Mouse (Mus musculus): ENCODE measurements around the gene Mroh2a.
"Not testable (repeated sequence)": the region's sequence is repeated elsewhere in the genome, so short reads cannot be mapped to it uniquely, and the experiment has no call there.

Gene Mroh2a

GRCm38 (mm10) chr1:88219054-88219453 lies 7.7 kb upstream of the Mroh2a start:
- DNase-seq = no peak

GRCm38 (mm10) chr1:88220336-88220735 lies 6.5 kb upstream of the Mroh2a start:
- no peak for DNase-seq

GRCm38 (mm10) chr1:88222216-88222615 lies 4.6 kb upstream of the Mroh2a start:
- no peak for DNase-seq

GRCm38 (mm10) chr1:88223011-88223515 lies 3.7 kb upstream of the Mroh2a start:
- DNase-seq = not testable (repeated sequence)

GRCm38 (mm10) chr1:88223591-88223990 lies 3.2 kb upstream of the Mroh2a start:
- DNase-seq = no peak

GRCm38 (mm10) chr1:88224029-88224776 lies 2.6 kb upstream of the Mroh2a start:
- DNase-seq = no peak

GRCm38 (mm10) chr1:88225301-88225700 lies 1.5 kb upstream of the Mroh2a start:
- DNase-seq = not testable (repeated sequence)

GRCm38 (mm10) chr1:88225741-88226140 lies 1.0 kb upstream of the Mroh2a start:
- no peak for DNase-seq

- no peak for DNase-seq
Measured at GRCm38 (mm10) chr1:88227482-88227881, 696 bp downstream of the Mroh2a start.

GRCm38 (mm10) chr1:88228121-88228520 lies 1.3 kb downstream of the Mroh2a start:
- no peak for DNase-seq

GRCm38 (mm10) chr1:88229566-88229965 lies 2.8 kb downstream of the Mroh2a start:
- no peak for DNase-seq

GRCm38 (mm10) chr1:88229986-88230385 lies 3.2 kb downstream of the Mroh2a start:
- DNase-seq = no peak

GRCm38 (mm10) chr1:88230421-88230820 lies 3.6 kb downstream of the Mroh2a start:
- DNase-seq = no peak

GRCm38 (mm10) chr1:88230981-88231802 lies 4.4 kb downstream of the Mroh2a start:
- DNase-seq = no peak

- DNase-seq = no peak
Measured at GRCm38 (mm10) chr1:88231803-88232499, 5.2 kb downstream of the Mroh2a start.

- no peak for DNase-seq
Measured at GRCm38 (mm10) chr1:88232664-88233380, 6.0 kb downstream of the Mroh2a start.

- no peak for DNase-seq
Measured at GRCm38 (mm10) chr1:88233421-88234247, 6.8 kb downstream of the Mroh2a start.

GRCm38 (mm10) chr1:88234248-88234610 lies 7.4 kb downstream of the Mroh2a start:
- DNase-seq = no peak

GRCm38 (mm10) chr1:88234646-88235045 lies 7.9 kb downstream of the Mroh2a start:
- DNase-seq = no peak

GRCm38 (mm10) chr1:88235046-88235893 lies 8.5 kb downstream of the Mroh2a start:
- DNase-seq = no peak
